Mouse (Mus musculus) frontal cortex, adult (tissue): ENCODE results near the gene Mycbpap.

Source experiments
- ATAC-seq: cut with Nextera tagmentation; 2 replicates; pipeline ENCODE4 v1.9.2; 2017; ENCODE audit warnings: mild to moderate bottlenecking, moderate library complexity, mixed read lengths; ENCODE audit not compliant: low TSS enrichment

The Mycbpap gene

GRCm38 (mm10) chr11:94521219-94521843 lies at the start of gene Mycbpap:
TSS of gene Mycbpap (minus strand) at chr11:94521742.
- peak; percentile 87 for ATAC-seq

- no peak for ATAC-seq
These were observed 49.1 kb upstream of the Mycbpap start for GRCm38 (mm10) chr11:94570612-94571011.

- ATAC-seq: no peak
These were observed 45.8 kb upstream of the Mycbpap start for GRCm38 (mm10) chr11:94567326-94567725.

GRCm38 (mm10) chr11:94566534-94566933 lies 45.0 kb upstream of the Mycbpap start:
- no peak for ATAC-seq

GRCm38 (mm10) chr11:94565151-94565479 lies 43.6 kb upstream of the Mycbpap start:
- ATAC-seq: no peak

- no peak for ATAC-seq
These were observed 43.1 kb upstream of the Mycbpap start, which contains the start of gene Chad for GRCm38 (mm10) chr11:94564437-94565150. TSS of gene Chad (plus strand) at chr11:94565047.

GRCm38 (mm10) chr11:94563821-94564220 lies 42.3 kb upstream of the Mycbpap start:
- no peak for ATAC-seq

GRCm38 (mm10) chr11:94563383-94563782 lies 41.8 kb upstream of the Mycbpap start:
- no peak for ATAC-seq

GRCm38 (mm10) chr11:94558226-94558625 lies 36.7 kb upstream of the Mycbpap start:
- 0 out of 2 replicates have a peak, but pooled peaks have one; percentile 52 for ATAC-seq

- no peak for ATAC-seq
These were observed 28.9 kb upstream of the Mycbpap start for GRCm38 (mm10) chr11:94550442-94550744.

GRCm38 (mm10) chr11:94549691-94550441 lies 28.3 kb upstream of the Mycbpap start:
- ATAC-seq: no peak

GRCm38 (mm10) chr11:94548888-94549690 lies 27.5 kb upstream of the Mycbpap start, which contains the start of gene Rsad1:
TSS of gene Rsad1 (minus strand) at chr11:94549255.
- ATAC-seq: peak; percentile 74

- peak; percentile 34 for ATAC-seq
These were observed 26.7 kb upstream of the Mycbpap start for GRCm38 (mm10) chr11:94548041-94548784.

- ATAC-seq: no peak
These were observed 25.7 kb upstream of the Mycbpap start for GRCm38 (mm10) chr11:94547271-94547670.

GRCm38 (mm10) chr11:94546381-94546780 lies 24.8 kb upstream of the Mycbpap start:
- ATAC-seq: no peak

- peak; percentile 27; the same call in 1 of the 2 replicates for ATAC-seq
These were observed 22.9 kb upstream of the Mycbpap start for GRCm38 (mm10) chr11:94544422-94544821.

- peak; percentile 35; the same call in 1 of the 2 replicates for ATAC-seq
These were observed 22.4 kb upstream of the Mycbpap start for GRCm38 (mm10) chr11:94543932-94544331.

- ATAC-seq: no peak
These were observed 21.8 kb upstream of the Mycbpap start for GRCm38 (mm10) chr11:94543344-94543743.

- no peak for ATAC-seq
These were observed 20.9 kb upstream of the Mycbpap start for GRCm38 (mm10) chr11:94542400-94542799.

- ATAC-seq: no peak
These were observed 18.2 kb upstream of the Mycbpap start for GRCm38 (mm10) chr11:94539761-94540160.

GRCm38 (mm10) chr11:94538733-94539292 lies 17.3 kb upstream of the Mycbpap start:
- no peak for ATAC-seq
